Mouse (Mus musculus): ENCODE measurements around the gene Hist1h4h.

GRCm38 (mm10) chr13:23513517-23513916 is 17.3 kb upstream of the Hist1h4h start:
- no peak for TF ChIP-seq POLR2A (IDR thresholded peaks at IDR 0.05; ENCODE audit: control insufficient read depth, extremely low read depth, insufficient read depth, low read length, poor library complexity)
- TF ChIP-seq CTCF (IDR thresholded peaks at IDR 0.05; ENCODE audit: borderline replicate concordance, control insufficient read depth, extremely low read depth, insufficient read depth, low read length, poor library complexity), result no peak
